8 mouse cellular contexts compared by ENCODE assay signal in genomic region chr16:37676024-37676676, GRCm38 (mm10). TPM values are rescaled to one million over a fixed set of nuclear protein-coding genes. Genes with fewer than 3 reads are reported as not detected.
DNase-seq lines count a peak whose midpoint lies in the region; ATAC-seq and TF ChIP-seq lines count a peak whose summit lies in the region.

No protein-coding gene starts in this region.

- TF ChIP-seq CTCF in forebrain, postnatal 0 days (IDR thresholded peaks at IDR 0.05; ENCODE audit: low read depth): no peak
- TF ChIP-seq CTCF in liver, postnatal 0 days (IDR thresholded peaks at IDR 0.05; ENCODE audit: low read depth): no peak

- ATAC-seq in forebrain, postnatal 0 days: peak; percentile 92
- ATAC-seq in CD4-positive, CD25-positive, alpha-beta regulatory T cell, adult 4 months: no peak
- ATAC-seq in liver, postnatal 0 days: no peak

- H3K4me3 ChIP-seq in forebrain, postnatal 0 days (ENCODE audit: low read depth, low read length): no peak overlapping the region
- H3K4me3 ChIP-seq in myocyte: peak overlapping the region; percentile 3
- H3K4me3 ChIP-seq in liver, postnatal 0 days (ENCODE audit: low read depth, low read length): no peak overlapping the region

- peak overlapping the region; percentile 17; the same call in 1 of the 2 replicates for H3K27ac ChIP-seq in forebrain, postnatal 0 days (ENCODE audit: low read depth, low read length)
- no peak overlapping the region for H3K27ac ChIP-seq in liver, postnatal 0 days (ENCODE audit: low read depth)

- peak; percentile 83 for DNase-seq in heart, adult 11 months
- DNase-seq in heart, postnatal 25 days (ENCODE audit: low spot score): no peak
- peak; percentile 42 for DNase-seq in adrenal gland, postnatal 25 days
- DNase-seq in forebrain, postnatal 0 days: peak; percentile 61
- DNase-seq in kidney, postnatal 4 days: peak; percentile 62 to 72
- no peak for DNase-seq in liver, postnatal 0 days

- no peak for TF ChIP-seq EP300 in liver, postnatal 0 days (IDR thresholded peaks at IDR 0.05; ENCODE audit: low read depth)

- 35% methylated on average over 17 of the region's 17 CpGs for WGBS in forebrain, postnatal 0 days
- 61% methylated on average over 17 of the region's 17 CpGs for WGBS in liver, postnatal 0 days (ENCODE audit: insufficient replicate concordance)

- no peak for TF ChIP-seq POLR2A in myocyte (IDR thresholded peaks at IDR 0.05; ENCODE audit: insufficient read length, low read depth)

- no peaks in the 10 kb centered on the region for H3K9me3 ChIP-seq in forebrain, postnatal 0 days (ENCODE audit: low read length)
- no peaks in the 10 kb centered on the region for H3K9me3 ChIP-seq in liver, postnatal 0 days (ENCODE audit: low read length)

- H3K79me2 ChIP-seq in myocyte (ENCODE audit: control insufficient read depth, insufficient read depth): no peaks in the 10 kb centered on the region

- no peaks in the 10 kb centered on the region for H3K36me3 ChIP-seq in forebrain, postnatal 0 days (ENCODE audit: insufficient read depth)
- H3K36me3 ChIP-seq in myocyte (ENCODE audit: control insufficient read depth, insufficient read depth): no peaks in the 10 kb centered on the region
- no peaks in the 10 kb centered on the region for H3K36me3 ChIP-seq in liver, postnatal 0 days (replicated peaks; ENCODE audit: insufficient read depth, low read length)

- H3K4me1 ChIP-seq in forebrain, postnatal 0 days (ENCODE audit: insufficient read depth): peaks cover 3% of the 10 kb centered on the region; the same call in 1 of the 2 replicates
- no peaks in the 10 kb centered on the region for H3K4me1 ChIP-seq in liver, postnatal 0 days (ENCODE audit: insufficient read depth)

- peak overlapping the region; percentile 6; the same call in 1 of the 2 replicates for H3K9ac ChIP-seq in forebrain, postnatal 0 days
- no peak overlapping the region for H3K9ac ChIP-seq in liver, postnatal 0 days (replicated peaks)

- no peaks in the 10 kb centered on the region for H3K27me3 ChIP-seq in forebrain, postnatal 0 days (ENCODE audit: insufficient read depth, low read length)
- H3K27me3 ChIP-seq in myocyte (ENCODE audit: control insufficient read depth, insufficient read depth, insufficient read length): no peaks in the 10 kb centered on the region
- no peaks in the 10 kb centered on the region for H3K27me3 ChIP-seq in liver, postnatal 0 days (ENCODE audit: insufficient read depth, low read length)

- H3ac ChIP-seq in myocyte (ENCODE audit: control insufficient read depth, insufficient read length): no peak overlapping the region

- peak overlapping the region; percentile 34 for H3K4me2 ChIP-seq in forebrain, postnatal 0 days (ENCODE audit: low read depth)
- peak overlapping the region; percentile 59 for H3K4me2 ChIP-seq in myocyte (ENCODE audit: low read depth)
- H3K4me2 ChIP-seq in liver, postnatal 0 days (ENCODE audit: low read depth, low read length): no peak overlapping the region

- intact Hi-C loops in heart, postnatal 25 days (cut with DNase I): no loop called here

TF ChIP-seq in myocyte, 11 proteins besides CTCF, POLR2A, EP300 and RAD21:
- TF ChIP-seq E2F4 (IDR thresholded peaks at IDR 0.05; ENCODE audit: insufficient read depth) (no peak), MAX (IDR thresholded peaks at IDR 0.05; ENCODE audit: low read depth) (no peak), MYOG (IDR thresholded peaks at IDR 0.05; ENCODE audit: control insufficient read depth in 1 of 3, insufficient read depth in 1 of 3, insufficient read length in 2 of 3, low read depth in 2 of 3) (no peak), REST (IDR thresholded peaks at IDR 0.05; ENCODE audit: insufficient read depth, insufficient read length) (no peak), MYOD1 (IDR thresholded peaks at IDR 0.05; ENCODE audit: control insufficient read depth in 1 of 3, insufficient read length in 2 of 3, low read depth in 2 of 3) (no peak), SRF (IDR thresholded peaks at IDR 0.05; ENCODE audit: control insufficient read depth, insufficient read length, low read depth) (no peak), POLR2AphosphoS2 (IDR thresholded peaks at IDR 0.05; ENCODE audit: insufficient read length, low read depth) (no peak), CEBPB (IDR thresholded peaks at IDR 0.05; ENCODE audit: insufficient read depth, poor library complexity, severe bottlenecking) (no peak), TCF12 (IDR thresholded peaks at IDR 0.05; ENCODE audit: insufficient read depth, poor library complexity, severe bottlenecking) (no peak), TCF3 (IDR thresholded peaks at IDR 0.05; ENCODE audit: insufficient read length, low read depth) (no peak), USF1 (IDR thresholded peaks at IDR 0.05; ENCODE audit: low read depth) (no peak)

RNA-seq across cellular contexts. Expression of gene Ndufb4, which starts 21.9 kb away (rescaled TPM):
- 100 to 1,000 TPM; 168 to 170 TPM for total RNA-seq in heart, postnatal 25 days (2021)
- total RNA-seq in adrenal gland, postnatal 25 days (2021): 96.7 and 145 TPM in 2 replicates
- 33.9 and 49.3 TPM in 2 replicates for total RNA-seq in forebrain, postnatal 0 days (2014; rRNA removed)
- polyA plus RNA-seq in forebrain, postnatal 0 days (2015; fragmentation: Nextera tagmentation; extraction: Ambion mirVana): 79.1 and 117 TPM in 2 replicates
- polyA plus RNA-seq in myocyte (2012; fragmentation: generic; extraction: Trizol): 86.0 TPM
- polyA plus RNA-seq in CD4-positive, CD25-positive, alpha-beta regulatory T cell, adult 4 months (2017; shearing (Covaris generic)): 10 to 100 TPM; 49.1 to 64.4 TPM
- polyA plus RNA-seq in liver, postnatal 0 days (2015; fragmentation: Nextera tagmentation; extraction: Ambion mirVana): 67.3 and 77.7 TPM in 2 replicates

Comparison
In these comparisons a context has a peak if more than half of its experiments do, and no peak if none do; other contexts are left out.
1. DNase-seq: peak in heart, adult 11 months (single experiment), adrenal gland, postnatal 25 days (single experiment), forebrain, postnatal 0 days (single experiment) and kidney, postnatal 4 days (2 of 2); none in heart, postnatal 25 days (single experiment) and liver, postnatal 0 days (single experiment).